Mouse (Mus musculus) kidney, embryonic 14.5 days (tissue): ENCODE results near the gene Olfr285. TPM values are rescaled to one million over a fixed set of nuclear protein-coding genes. Genes with fewer than 3 reads are reported as not detected.

Experiments
- ATAC-seq: fragments of 200-750 bp; cut with Nextera tagmentation; 2 replicates; pipeline ENCODE4 v1.8.0; 2017; ENCODE audit warnings: moderate number of reproducible peaks, mild to moderate bottlenecking, moderate TSS enrichment, moderate library complexity; ENCODE audit not compliant: low FRiP score, low TSS enrichment
- H3K27ac ChIP-seq: fragments of 300-500 bp; sonication (generic); 2 replicates; pipeline ENCODE4 v1.5.1; 2014; ENCODE audit warnings: low read depth, mild to moderate bottlenecking, low read length, moderate library complexity, mixed read lengths
- H3K27me3 ChIP-seq: fragments of 300-500 bp; sonication (generic); 2 replicates; pipeline ENCODE4 v1.6.1; 2014; ENCODE audit warnings: mild to moderate bottlenecking, low read length; ENCODE audit not compliant: control insufficient read depth, insufficient read depth
- H3K36me3 ChIP-seq: fragments of 300-500 bp; sonication (generic); 2 replicates; pipeline ENCODE4 v1.6.1; 2014; ENCODE audit warnings: low read length, mixed read lengths; ENCODE audit not compliant: control insufficient read depth, insufficient read depth
- H3K4me1 ChIP-seq: fragments of 300-500 bp; sonication (generic); 2 replicates; pipeline ENCODE4 v1.6.1; 2014; ENCODE audit warnings: low read length, mixed read lengths; ENCODE audit not compliant: control insufficient read depth, insufficient read depth
- H3K4me2 ChIP-seq: fragments of 300-500 bp; sonication (generic); replicated peaks from 2 replicates; pipeline ENCODE4 v1.6.1; 2014; ENCODE audit warnings: low read depth, mild to moderate bottlenecking, low read length
- H3K4me3 ChIP-seq: fragments of 300-500 bp; sonication (generic); 2 replicates; pipeline ENCODE4 v1.5.1; 2014; ENCODE audit warnings: mild to moderate bottlenecking, low read length
- H3K9ac ChIP-seq: fragments of 300-500 bp; sonication (generic); 2 replicates; pipeline ENCODE4 v1.6.1; 2014; ENCODE audit warnings: low read depth, mild to moderate bottlenecking, low read length, moderate library complexity
- H3K9me3 ChIP-seq: fragments of 300-500 bp; sonication (generic); 2 replicates; pipeline ENCODE4 v1.6.1; 2016; ENCODE audit warnings: low read length; ENCODE audit not compliant: control insufficient read depth
- WGBS: fragments of 180-500 bp; shearing (Covaris S2); extraction: QIAGEN DNeasy Blood & Tissue Kit; methylation state at CpG from one replicate; pipeline ENCODE4 v1.1.7; 2014; 5-methylcytosine and 5-hydroxymethylcytosine counted together
- polyA plus RNA-seq: library from polyadenylated mRNA; unstranded; fragments of >200 nt; fragmentation: Nextera tagmentation; extraction: Ambion mirVana; gene quantifications from 2 replicates; pipeline ENCODE4 v1.2.1, GENCODE M21; 2014

The Olfr285 gene
- not detected in 2 replicates for polyA plus RNA-seq

DNA sequence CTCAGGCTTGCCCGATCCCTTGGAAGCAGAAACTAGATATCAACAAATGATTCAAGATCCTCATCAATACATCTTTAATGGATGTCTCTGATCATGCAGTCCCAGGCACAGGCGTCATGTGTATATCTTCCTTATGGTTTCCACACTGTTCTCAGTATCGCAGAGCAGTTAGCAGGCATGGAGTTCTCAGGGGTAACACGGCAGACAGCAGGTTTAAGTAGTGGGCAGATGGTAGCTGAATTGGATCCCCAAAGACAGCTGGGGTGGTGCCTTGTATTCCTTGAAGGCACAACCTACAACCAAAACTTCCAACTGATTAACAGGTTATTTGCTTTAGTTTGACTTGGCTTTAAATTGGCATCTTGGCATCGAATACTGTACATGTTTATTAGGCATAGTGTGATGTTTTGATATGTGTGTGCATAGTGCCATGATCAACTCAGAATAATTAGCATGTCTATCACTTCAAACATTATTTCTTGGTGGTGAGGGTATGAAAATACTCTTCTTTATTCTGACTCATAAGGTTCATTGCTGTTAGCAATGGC is at the start of gene Olfr285:
Olfr285 (minus strand) TSS at position 177 of the 548 bp plus-strand sequence.
- WGBS, result 92% methylated on average over 5 of the region's 5 CpGs
- H3K4me2 ChIP-seq, result no peak within 1 kb of the TSS
- no peak within 1 kb of the TSS for H3K4me3 ChIP-seq
- no peak within 1 kb of the TSS for H3K9ac ChIP-seq
- H3K36me3 ChIP-seq, result no peaks in the 10 kb centered on the region
- H3K27me3 ChIP-seq, result no peaks in the 10 kb centered on the region
- 0 out of 2 replicates have a peak, but pooled peaks cover 3% of the 10 kb centered on the region for H3K9me3 ChIP-seq
- no peak within 1 kb of the TSS for H3K27ac ChIP-seq
- no peaks in the 10 kb centered on the region for H3K4me1 ChIP-seq
- no peak for ATAC-seq

DNA sequence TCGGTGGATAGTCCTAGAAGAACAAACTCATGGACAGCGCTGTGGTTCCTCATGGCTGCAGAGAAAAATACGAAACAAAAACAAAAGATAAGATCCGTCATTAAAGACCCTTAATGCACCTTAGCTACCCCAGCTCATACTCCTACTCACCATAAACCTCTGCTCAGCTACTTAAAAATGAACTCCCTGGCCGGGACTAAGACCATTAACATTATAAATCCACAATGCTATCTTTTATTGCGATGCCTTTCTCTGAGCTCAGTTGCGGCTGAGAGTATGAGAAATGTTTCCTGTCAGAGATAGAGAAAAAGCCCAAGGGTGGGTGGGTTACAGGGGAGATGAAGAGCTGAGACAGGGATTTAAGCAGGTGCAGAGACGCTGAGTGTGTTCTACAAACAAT is 23.7 kb upstream of the Olfr285 start, which contains the start of gene Olfr284:
Olfr284 (minus strand) TSS at position 101 of the 400 bp plus-strand sequence.
- Histone ChIP-seq H3K4me2 (no peak within 1 kb of the TSS), H3K4me3 (no peak within 1 kb of the TSS), H3K9ac (no peak within 1 kb of the TSS), H3K27me3 (no peaks in the 10 kb centered on the region), H3K4me1 (no peaks in the 10 kb centered on the region), H3K36me3 (no peaks in the 10 kb centered on the region), H3K27ac (no peak within 1 kb of the TSS), H3K9me3 (no peaks in the 10 kb centered on the region)
- WGBS, result 62% methylated on average over 8 of the region's 8 CpGs
- ATAC-seq, result no peak

DNA sequence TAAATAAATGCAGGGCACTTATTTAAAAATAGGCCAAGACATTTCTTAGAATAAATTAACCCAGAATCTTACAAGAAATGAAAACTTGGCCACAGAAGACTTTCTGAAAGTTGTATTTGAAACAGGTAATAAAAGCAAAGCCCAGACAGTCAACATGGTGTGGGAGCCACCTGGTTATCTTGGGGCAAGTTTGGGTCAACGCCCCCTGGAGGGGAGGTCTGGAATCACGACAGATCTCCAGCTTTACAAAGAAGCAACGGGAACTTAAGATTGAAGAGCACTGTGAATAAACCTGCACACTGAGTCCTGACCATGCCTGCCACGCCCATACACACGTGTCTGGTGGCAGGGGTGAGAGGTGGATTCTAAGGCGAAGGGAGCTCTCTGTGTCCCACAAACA is 1.4 kb downstream of the Olfr285 start:
- ATAC-seq, result no peak
- Histone ChIP-seq H3K27me3 (no peaks in the 10 kb centered on the region), H3K4me3 (no peak overlapping the region), H3K4me1 (no peaks in the 10 kb centered on the region), H3K36me3 (no peaks in the 10 kb centered on the region), H3K9me3 (no peaks in the 10 kb centered on the region), H3K27ac (no peak overlapping the region), H3K4me2 (no peak overlapping the region), H3K9ac (no peak overlapping the region)
- WGBS, result 59% methylated on average over 6 of the region's 6 CpGs

DNA sequence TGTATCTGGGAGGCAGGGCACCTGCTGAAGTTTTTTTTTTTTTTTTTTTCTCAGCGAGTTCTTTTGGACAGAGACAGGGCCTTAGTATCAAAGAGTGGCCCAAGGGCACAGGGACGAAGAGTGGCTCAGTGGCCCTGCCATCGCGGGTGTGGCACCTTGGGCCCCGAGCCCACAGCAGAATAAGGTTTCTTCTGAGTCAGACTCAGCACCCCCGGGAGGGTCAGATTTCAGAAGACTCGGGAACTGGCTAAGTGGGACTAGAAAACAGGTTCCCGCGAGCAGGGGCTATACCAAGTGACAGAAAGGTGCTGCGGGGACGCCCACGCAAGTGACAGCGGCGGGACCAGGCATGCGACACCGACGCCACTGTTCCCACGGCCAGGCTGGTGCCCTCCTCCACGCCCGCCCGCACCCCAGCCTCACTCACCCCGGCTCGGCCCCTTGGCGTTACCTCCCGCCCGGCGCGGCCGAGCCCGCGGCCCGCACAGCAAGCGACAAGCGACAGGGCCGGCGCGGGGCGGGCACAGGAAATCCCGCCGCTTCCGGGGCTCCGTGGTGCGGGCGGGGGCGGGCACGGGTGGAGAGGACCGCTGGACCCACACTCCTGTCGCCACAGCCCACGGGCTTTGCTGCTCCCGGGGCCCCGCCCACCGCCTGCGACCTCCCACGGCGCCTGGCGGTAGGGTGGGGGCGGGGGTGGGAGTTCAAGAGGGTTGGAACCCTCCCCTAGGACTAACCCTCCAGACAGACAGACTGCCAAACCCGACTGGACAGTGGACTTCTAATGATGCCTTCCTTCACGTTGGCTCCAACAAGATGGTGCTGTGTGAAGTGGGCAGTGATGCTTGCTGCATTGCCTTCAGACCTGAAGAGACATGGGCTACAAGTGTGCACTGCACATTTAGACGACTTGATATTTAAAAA is 21.3 kb downstream of the Olfr285 start, which contains the start of gene Zfp641:
Zfp641 (minus strand) TSS at position 534 of the 924 bp plus-strand sequence.
- Histone ChIP-seq H3K9me3 (no peaks in the 10 kb centered on the region), H3K27ac (no peak within 1 kb of the TSS), H3K4me3 (peak within 1 kb of the TSS; percentile 69), H3K27me3 (no peaks in the 10 kb centered on the region), H3K9ac (peak within 1 kb of the TSS; percentile 62), H3K36me3 (no peaks in the 10 kb centered on the region), H3K4me2 (peak within 1 kb of the TSS; percentile 97), H3K4me1 (no peaks in the 10 kb centered on the region)
- WGBS, result 2% methylated on average over 52 of the region's 60 CpGs
- peak; percentile 76 for ATAC-seq

DNA sequence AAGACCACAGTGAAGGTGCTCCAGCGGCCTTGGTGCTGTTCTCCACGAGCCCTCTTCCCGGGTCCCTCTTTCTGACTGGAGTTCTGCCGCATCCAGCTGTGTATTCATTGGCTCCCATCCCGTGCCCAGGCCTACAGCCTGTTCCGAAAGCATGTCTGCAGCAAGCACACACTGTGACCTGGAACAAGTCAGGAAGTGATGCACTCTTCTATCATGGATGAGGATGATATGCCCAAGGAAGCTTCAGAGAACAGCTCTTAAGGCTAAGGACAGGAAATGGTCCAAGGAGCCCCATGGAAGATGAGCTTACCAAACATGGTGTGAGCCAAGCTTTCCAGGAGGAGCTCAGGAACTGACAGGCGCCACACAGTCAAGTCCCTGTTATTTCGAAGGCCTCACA is 23.5 kb downstream of the Olfr285 start:
- Histone ChIP-seq H3K4me3 (no peak overlapping the region), H3K4me1 (no peaks in the 10 kb centered on the region), H3K27me3 (no peaks in the 10 kb centered on the region), H3K4me2 (no peak overlapping the region), H3K9me3 (no peaks in the 10 kb centered on the region), H3K36me3 (no peaks in the 10 kb centered on the region), H3K9ac (no peak overlapping the region), H3K27ac (no peak overlapping the region)
- no peak for ATAC-seq
- 90% methylated on average over 8 of the region's 8 CpGs for WGBS

DNA sequence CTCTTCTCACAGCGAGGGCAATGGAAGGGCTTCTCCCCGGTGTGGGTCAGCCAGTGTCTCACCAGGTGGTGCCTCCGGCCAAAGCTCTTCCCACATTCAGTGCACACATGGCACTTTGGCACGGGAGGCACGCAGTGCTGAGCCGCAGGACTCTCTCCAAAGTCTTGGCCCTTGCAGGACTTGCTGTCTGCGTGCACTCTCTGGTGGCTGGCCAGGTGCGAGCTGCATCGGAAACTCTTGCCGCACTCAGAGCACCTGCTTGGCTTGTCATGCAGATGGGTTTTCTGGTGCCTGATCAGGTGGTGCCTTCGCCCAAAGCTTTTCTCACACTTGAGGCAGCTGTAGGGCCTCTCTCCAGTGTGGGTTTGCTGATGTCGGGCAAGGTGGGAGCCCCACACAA is 28.6 kb downstream of the Olfr285 start:
- H3K27ac ChIP-seq, result no peak overlapping the region
- H3K27me3 ChIP-seq, result no peaks in the 10 kb centered on the region
- no peak for ATAC-seq
- H3K4me3 ChIP-seq, result no peak overlapping the region
- no peak overlapping the region for H3K4me2 ChIP-seq
- no peak overlapping the region for H3K9ac ChIP-seq
- no peaks in the 10 kb centered on the region for H3K4me1 ChIP-seq
- no peaks in the 10 kb centered on the region for H3K9me3 ChIP-seq
- WGBS, result 73% methylated on average over 12 of the region's 12 CpGs
- no peaks in the 10 kb centered on the region for H3K36me3 ChIP-seq

DNA sequence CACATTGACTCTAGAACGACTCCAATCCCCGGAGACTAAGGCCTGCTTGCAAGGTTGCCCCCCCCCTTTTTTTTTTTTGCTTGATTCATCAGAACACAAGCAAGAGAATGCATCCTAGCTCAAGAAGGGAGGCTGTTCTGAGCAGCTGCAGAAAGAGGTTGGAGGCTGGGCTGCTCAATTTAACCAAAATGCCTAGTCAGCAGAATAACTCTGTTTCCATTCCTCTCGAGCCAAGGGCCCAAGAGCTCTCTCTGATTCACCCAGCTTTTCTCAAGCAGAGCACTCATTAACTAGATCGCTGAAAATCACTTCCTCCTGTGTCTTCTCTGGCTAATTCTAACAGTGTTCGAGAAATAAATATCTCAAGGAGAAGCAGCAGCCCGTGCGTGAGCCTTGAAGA is 30.7 kb downstream of the Olfr285 start:
- Histone ChIP-seq H3K27me3 (no peaks in the 10 kb centered on the region), H3K4me1 (no peaks in the 10 kb centered on the region), H3K9ac (no peak overlapping the region), H3K4me3 (no peak overlapping the region), H3K9me3 (no peaks in the 10 kb centered on the region), H3K27ac (no peak overlapping the region), H3K4me2 (no peak overlapping the region), H3K36me3 (no peaks in the 10 kb centered on the region)
- 69% methylated on average over 7 of the region's 7 CpGs for WGBS
- ATAC-seq, result no peak
